Mouse (Mus musculus) ES-E14 (cell line): ENCODE results near the gene Frs3.

ENCODE experiments used
- ZC3H11A ChIP-seq: IDR thresholded peaks from 2 replicates; pipeline ENCODE4 v1.6.1; 2012; ENCODE audit warnings: low read depth, mild to moderate bottlenecking, inconsistent platforms, low read length, borderline replicate concordance
- ZNF384 ChIP-seq: IDR thresholded peaks from 2 replicates; pipeline ENCODE4 v1.6.1; 2012; ENCODE audit warnings: low read depth, low read length, inconsistent platforms

DNA sequence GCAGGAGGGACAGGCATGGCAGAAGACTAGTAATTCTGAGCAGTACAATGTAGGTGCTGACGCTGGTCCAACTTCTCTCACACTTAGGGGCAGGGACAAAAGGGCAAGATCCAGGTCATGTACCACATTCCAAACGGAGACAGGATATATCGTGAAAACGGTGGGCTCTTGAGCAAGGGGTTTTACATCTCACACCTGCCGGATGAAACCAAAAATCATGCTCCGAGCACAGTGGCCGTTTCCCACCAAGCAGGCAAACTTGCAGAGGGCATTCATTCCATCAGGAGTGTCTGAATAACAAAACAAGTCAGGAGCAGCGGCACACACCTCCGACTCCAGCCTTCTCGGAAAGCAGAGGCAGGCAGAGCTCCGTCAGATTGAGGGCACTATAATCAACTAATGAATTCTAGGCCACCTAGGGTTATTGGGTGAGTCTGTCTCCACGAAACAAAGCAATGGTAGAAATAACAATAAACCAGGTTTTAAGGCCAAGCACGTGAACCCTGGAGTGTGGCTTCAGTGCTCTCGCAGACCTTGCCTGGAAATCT lies 46.8 kb downstream of the Frs3 start:
- no peak for TF ChIP-seq ZC3H11A
- no peak for TF ChIP-seq ZNF384
